Mouse (Mus musculus) stomach, embryonic 14.5 days (tissue): Measurements from ENCODE around the gene 9430097D07Rik. TPM values are rescaled to one million over a fixed set of nuclear protein-coding genes. Genes with fewer than 3 reads are reported as not detected.

Experiments used
- ATAC-seq: fragments of 200-750 bp; cut with Nextera tagmentation; 2 replicates; pipeline ENCODE4 v1.8.0; 2017; ENCODE audit warnings: low read depth, moderate TSS enrichment; ENCODE audit not compliant: insufficient number of reproducible peaks, insufficient read depth, low FRiP score
- H3K27ac ChIP-seq: fragments of 300-500 bp; sonication (generic); 2 replicates; pipeline ENCODE4 v1.5.1; 2014; ENCODE audit warnings: mild to moderate bottlenecking, low read length, moderate library complexity, mixed read lengths
- H3K27me3 ChIP-seq: fragments of 300-500 bp; sonication (generic); 2 replicates; pipeline ENCODE4 v1.6.1; 2014; ENCODE audit warnings: low read length, control low read depth, mixed read lengths; ENCODE audit not compliant: control insufficient read depth, insufficient read depth
- H3K36me3 ChIP-seq: fragments of 300-500 bp; sonication (generic); 2 replicates; pipeline ENCODE4 v1.6.1; 2014; ENCODE audit warnings: mild to moderate bottlenecking, control low read depth, low read length, moderate library complexity, mixed read lengths; ENCODE audit not compliant: control insufficient read depth, insufficient read depth
- H3K4me1 ChIP-seq: fragments of 300-500 bp; sonication (generic); 2 replicates; pipeline ENCODE4 v1.6.1; 2014; ENCODE audit warnings: low read length, control low read depth, mixed read lengths; ENCODE audit not compliant: control insufficient read depth, insufficient read depth
- H3K4me2 ChIP-seq: fragments of 300-500 bp; sonication (generic); replicated peaks from 2 replicates; pipeline ENCODE4 v1.6.1; 2014; ENCODE audit warnings: low read depth, low read length, control low read depth
- H3K4me3 ChIP-seq: fragments of 300-500 bp; sonication (generic); 2 replicates; pipeline ENCODE4 v1.5.1; 2014; ENCODE audit warnings: low read depth, low read length, control low read depth
- H3K9ac ChIP-seq: fragments of 300-500 bp; sonication (generic); replicated peaks from 2 replicates; pipeline ENCODE4 v1.6.1; 2014; ENCODE audit warnings: low read depth, mild to moderate bottlenecking, control low read depth, low read length, moderate library complexity, mixed read lengths
- H3K9me3 ChIP-seq: fragments of 300-500 bp; sonication (generic); 2 replicates; pipeline ENCODE4 v1.6.1; 2016; ENCODE audit warnings: low read depth, low read length, control low read depth; ENCODE audit not compliant: control insufficient read depth
- WGBS: fragments of 180-500 bp; shearing (Covaris S2); extraction: QIAGEN DNeasy Blood & Tissue Kit; methylation state at CpG from one replicate; pipeline ENCODE4 v1.1.7; 2014; 5-methylcytosine and 5-hydroxymethylcytosine counted together
- polyA plus RNA-seq: library from polyadenylated mRNA; unstranded; fragments of >200 nt; fragmentation: Nextera tagmentation; extraction: Ambion mirVana; gene quantifications from 2 replicates; pipeline ENCODE4 v1.2.1, GENCODE M21; 2014

Gene 9430097D07Rik
- polyA plus RNA-seq, 1 experiment from 2014 or later: not detected

- peaks cover 3% of the 10 kb centered on the region; the same call in 1 of the 2 replicates for H3K36me3 ChIP-seq
- H3K4me3 ChIP-seq: no peak overlapping the region
- H3K4me1 ChIP-seq: peaks cover 16% of the 10 kb centered on the region; the same call in 1 of the 2 replicates
- no peaks in the 10 kb centered on the region for H3K27me3 ChIP-seq
- 78% methylated on average over 11 of the region's 11 CpGs for WGBS
- no peak overlapping the region for H3K4me2 ChIP-seq
- no peaks in the 10 kb centered on the region for H3K9me3 ChIP-seq
- H3K27ac ChIP-seq: no peak overlapping the region
- no peak overlapping the region for H3K9ac ChIP-seq
- no peak for ATAC-seq
Measured at GRCm38 (mm10) chr2:32589213-32589795, 13.8 kb upstream of the 9430097D07Rik start.

- Histone ChIP-seq H3K4me1 (peaks cover 16% of the 10 kb centered on the region; the same call in 1 of the 2 replicates), H3K9ac (peak overlapping the region; percentile 40), H3K27me3 (no peaks in the 10 kb centered on the region), H3K9me3 (no peaks in the 10 kb centered on the region), H3K4me3 (peak overlapping the region; percentile 46), H3K36me3 (no peaks in the 10 kb centered on the region; the same call in 1 of the 2 replicates), H3K4me2 (peak overlapping the region; percentile 72), H3K27ac (no peak overlapping the region; the same call in 1 of the 2 replicates)
- ATAC-seq: no peak
- 27% methylated on average over 9 of the region's 9 CpGs for WGBS
Measured at GRCm38 (mm10) chr2:32587731-32588321, 12.3 kb upstream of the 9430097D07Rik start.

- no peaks in the 10 kb centered on the region; the same call in 1 of the 2 replicates for H3K36me3 ChIP-seq
- peak within 1 kb of the TSS; percentile 40 for H3K9ac ChIP-seq
- WGBS: under 1% methylated on average over 38 of the region's 38 CpGs
- ATAC-seq: peak; percentile 90
- peak within 1 kb of the TSS; percentile 46 for H3K4me3 ChIP-seq
- peaks cover 16% of the 10 kb centered on the region; the same call in 1 of the 2 replicates for H3K4me1 ChIP-seq
- H3K4me2 ChIP-seq: peak within 1 kb of the TSS; percentile 72
- H3K27ac ChIP-seq: peak within 1 kb of the TSS; percentile 64
- H3K27me3 ChIP-seq: no peaks in the 10 kb centered on the region
- no peaks in the 10 kb centered on the region for H3K9me3 ChIP-seq
Measured at GRCm38 (mm10) chr2:32586871-32587351, 11.4 kb upstream of the 9430097D07Rik start, which contains the start of gene St6galnac4. Gene St6galnac4, plus strand, starts transcription at chr2:32587095.

GRCm38 (mm10) chr2:32585149-32585714 is 9.7 kb upstream of the 9430097D07Rik start:
- ATAC-seq: no peak
- Histone ChIP-seq H3K36me3 (no peaks in the 10 kb centered on the region; the same call in 1 of the 2 replicates), H3K4me1 (peaks cover 16% of the 10 kb centered on the region; the same call in 1 of the 2 replicates), H3K27me3 (no peaks in the 10 kb centered on the region), H3K9me3 (no peaks in the 10 kb centered on the region), H3K9ac (no peak overlapping the region), H3K4me3 (no peak overlapping the region), H3K27ac (no peak overlapping the region), H3K4me2 (no peak overlapping the region)
- WGBS: 82% methylated on average over 7 of the region's 7 CpGs

- Histone ChIP-seq H3K4me2 (peak overlapping the region; percentile 40), H3K4me1 (peaks cover 13% of the 10 kb centered on the region; the same call in 1 of the 2 replicates), H3K27ac (no peak overlapping the region), H3K9ac (no peak overlapping the region), H3K4me3 (peak overlapping the region; percentile 5; the same call in 1 of the 2 replicates), H3K27me3 (0 out of 2 replicates have a peak, but pooled peaks cover 4% of the 10 kb centered on the region), H3K9me3 (no peaks in the 10 kb centered on the region), H3K36me3 (no peaks in the 10 kb centered on the region)
- ATAC-seq: peak; percentile 67; the same call in 1 of the 2 replicates
- 13% methylated on average over 37 of the region's 37 CpGs for WGBS
Measured at GRCm38 (mm10) chr2:32582830-32583799, 7.6 kb upstream of the 9430097D07Rik start.

GRCm38 (mm10) chr2:32581450-32582095 is 6.1 kb upstream of the 9430097D07Rik start:
- H3K4me1 ChIP-seq: peaks cover 3% of the 10 kb centered on the region; the same call in 1 of the 2 replicates
- no peak overlapping the region for H3K9ac ChIP-seq
- no peaks in the 10 kb centered on the region for H3K9me3 ChIP-seq
- H3K4me2 ChIP-seq: peak overlapping the region; percentile 22
- no peaks in the 10 kb centered on the region for H3K36me3 ChIP-seq
- WGBS: 37% methylated on average over 19 of the region's 19 CpGs
- H3K27ac ChIP-seq: no peak overlapping the region
- 0 out of 2 replicates have a peak overlapping the region, but pooled peaks have one; percentile 1 for H3K4me3 ChIP-seq
- ATAC-seq: no peak
- 0 out of 2 replicates have a peak, but pooled peaks cover 4% of the 10 kb centered on the region for H3K27me3 ChIP-seq

- Histone ChIP-seq H3K4me3 (no peak overlapping the region), H3K4me1 (peaks cover 4% of the 10 kb centered on the region; the same call in 1 of the 2 replicates), H3K9me3 (no peaks in the 10 kb centered on the region), H3K9ac (no peak overlapping the region), H3K36me3 (no peaks in the 10 kb centered on the region), H3K4me2 (no peak overlapping the region), H3K27me3 (0 out of 2 replicates have a peak, but pooled peaks cover 4% of the 10 kb centered on the region), H3K27ac (no peak overlapping the region)
- WGBS: 36% methylated on average over 26 of the region's 30 CpGs
- ATAC-seq: no peak
Measured at GRCm38 (mm10) chr2:32578146-32579046, 2.9 kb upstream of the 9430097D07Rik start.
